Mouse (Mus musculus) neural tube, embryonic 11.5 days (tissue): ENCODE measurements around the gene Rsg1. TPM values are rescaled to one million over a fixed set of nuclear protein-coding genes. Genes with fewer than 3 reads are reported as not detected.

Experiments
- ATAC-seq: fragments of 200-750 bp; cut with Nextera tagmentation; 2 replicates; pipeline ENCODE4 v1.8.0; 2017; ENCODE audit warnings: moderate number of reproducible peaks, mild to moderate bottlenecking, moderate TSS enrichment, moderate library complexity; ENCODE audit not compliant: insufficient read depth, low FRiP score, low TSS enrichment
- DNase-seq: peaks from one replicate; pipeline ENCODE4 v3.0.0-alpha.2; 2015; ENCODE audit warnings: low spot score
- H3K27ac ChIP-seq: fragments of 300-500 bp; sonication (generic); 2 replicates; pipeline ENCODE4 v1.5.1; 2014; ENCODE audit warnings: low read depth, mild to moderate bottlenecking, low read length
- H3K27me3 ChIP-seq: fragments of 300-500 bp; sonication (generic); 2 replicates; pipeline ENCODE4 v1.6.1; 2014; ENCODE audit warnings: mild to moderate bottlenecking, low read length, mixed read lengths; ENCODE audit not compliant: control insufficient read depth, insufficient read depth
- H3K36me3 ChIP-seq: fragments of 300-500 bp; sonication (generic); 2 replicates; pipeline ENCODE4 v1.6.1; 2014; ENCODE audit warnings: mild to moderate bottlenecking, low read length, moderate library complexity, mixed read lengths; ENCODE audit not compliant: control insufficient read depth, insufficient read depth
- H3K4me1 ChIP-seq: fragments of 300-500 bp; sonication (generic); 2 replicates; pipeline ENCODE4 v1.6.1; 2014; ENCODE audit warnings: low read length, mixed read lengths; ENCODE audit not compliant: control insufficient read depth, insufficient read depth
- H3K4me2 ChIP-seq: fragments of 300-500 bp; sonication (generic); 2 replicates; pipeline ENCODE4 v1.6.1; 2014; ENCODE audit warnings: low read depth, mild to moderate bottlenecking, moderate library complexity
- H3K4me3 ChIP-seq: fragments of 300-500 bp; sonication (generic); 2 replicates; pipeline ENCODE4 v1.5.1; 2014; ENCODE audit warnings: low read depth, low read length
- H3K9ac ChIP-seq: fragments of 300-500 bp; sonication (generic); 2 replicates; pipeline ENCODE4 v1.6.1; 2014; ENCODE audit warnings: mild to moderate bottlenecking, low read length
- H3K9me3 ChIP-seq: fragments of 300-500 bp; sonication (generic); 2 replicates; pipeline ENCODE4 v1.6.1; 2016; ENCODE audit warnings: low read length; ENCODE audit not compliant: control insufficient read depth
- WGBS: fragments of 180-500 bp; shearing (Covaris S2); extraction: QIAGEN DNeasy Blood & Tissue Kit; methylation state at CpG from one replicate; pipeline ENCODE4 v1.1.7; 2014; 5-methylcytosine and 5-hydroxymethylcytosine counted together
- polyA plus RNA-seq: library from polyadenylated mRNA; unstranded; fragments of >200 nt; fragmentation: Nextera tagmentation; extraction: Ambion mirVana; gene quantifications from 2 replicates; pipeline ENCODE4 v1.2.1, GENCODE M21; 2014

Gene Rsg1
- polyA plus RNA-seq, 1 experiment from 2014 or later, result 6.5 TPM

DNA sequence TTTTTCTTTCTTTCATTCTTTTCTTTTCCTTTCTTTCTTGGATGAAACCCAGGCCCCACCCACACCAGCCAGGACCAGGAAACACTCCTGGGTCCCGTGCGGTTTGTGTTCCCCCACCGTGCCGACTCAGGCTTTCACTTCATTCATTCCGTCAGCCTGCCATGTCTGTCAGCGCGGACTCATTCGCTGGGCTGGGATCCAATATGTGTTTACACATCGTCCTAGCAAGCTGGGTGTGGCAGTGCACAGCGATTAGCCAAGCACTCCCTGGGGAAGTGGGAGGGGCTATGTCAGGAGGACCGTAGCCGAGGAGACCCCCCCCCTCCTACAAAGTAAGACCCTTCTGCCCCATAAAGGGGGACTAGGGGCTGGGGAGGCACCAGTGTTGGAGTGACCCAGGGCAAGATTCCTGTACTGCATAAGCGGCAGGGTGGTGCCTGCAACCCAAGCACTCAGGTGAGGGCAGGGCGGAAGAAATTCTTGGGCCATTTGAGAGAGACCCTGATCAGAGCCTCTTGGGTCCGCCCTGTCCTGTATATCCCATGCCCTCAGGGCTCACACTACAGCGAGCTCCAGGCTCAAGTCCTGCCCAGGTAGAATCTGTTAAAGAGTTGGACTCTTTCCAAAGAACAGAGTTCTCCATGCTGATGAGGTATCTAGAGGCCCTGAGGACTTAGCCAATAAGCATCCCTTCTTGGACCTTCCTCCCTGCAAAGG lies 46.4 kb downstream of the Rsg1 start:
- Histone ChIP-seq H3K36me3 (no peaks in the 10 kb centered on the region), H3K9ac (no peak overlapping the region), H3K4me2 (no peak overlapping the region), H3K27ac (no peak overlapping the region), H3K27me3 (no peaks in the 10 kb centered on the region), H3K4me1 (no peaks in the 10 kb centered on the region), H3K4me3 (no peak overlapping the region), H3K9me3 (no peaks in the 10 kb centered on the region)
- ATAC-seq (no peak), DNase-seq (no peak)
- 75% methylated on average over 16 of the region's 16 CpGs for WGBS

DNA sequence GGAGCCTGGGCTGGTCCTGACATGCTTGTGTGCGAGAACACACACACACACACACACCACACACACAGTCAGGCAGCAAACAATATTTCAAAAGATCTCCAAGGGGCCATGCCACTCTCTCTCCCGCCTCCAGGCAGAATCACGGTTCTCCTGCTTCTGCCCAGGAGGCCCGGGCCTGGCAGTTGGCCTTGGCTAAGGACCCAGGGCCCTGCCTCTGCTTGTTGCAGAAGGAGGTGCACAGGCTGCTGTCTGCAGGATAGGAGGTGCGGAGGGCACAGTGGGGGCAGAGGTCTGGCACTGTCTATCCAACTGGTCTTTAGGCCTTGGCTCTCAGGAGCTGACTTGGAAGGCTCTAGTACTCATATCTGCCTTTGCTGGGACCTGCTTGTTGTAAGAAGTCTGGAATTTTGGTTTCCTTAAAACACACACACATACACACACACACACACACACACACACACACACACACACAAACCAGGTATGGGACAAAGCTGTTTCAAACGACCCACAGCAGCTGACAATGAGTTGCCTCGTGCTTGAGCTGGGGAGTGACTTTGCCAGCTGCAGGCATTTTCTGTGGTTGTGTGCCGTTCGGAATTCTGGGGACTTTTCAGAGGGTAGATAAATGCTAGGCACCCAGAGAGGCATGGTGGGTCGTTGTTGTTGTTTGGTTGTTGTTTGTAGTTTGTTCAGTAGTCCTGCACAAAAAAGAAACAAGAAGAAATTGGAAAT lies 49.3 kb downstream of the Rsg1 start:
- Histone ChIP-seq H3K36me3 (no peaks in the 10 kb centered on the region), H3K27me3 (no peaks in the 10 kb centered on the region), H3K9ac (no peak overlapping the region), H3K4me2 (no peak overlapping the region), H3K27ac (no peak overlapping the region), H3K4me1 (no peaks in the 10 kb centered on the region), H3K4me3 (no peak overlapping the region), H3K9me3 (no peaks in the 10 kb centered on the region)
- ATAC-seq (no peak), DNase-seq (no peak)
- 81% methylated on average over 10 of the region's 10 CpGs for WGBS

DNA sequence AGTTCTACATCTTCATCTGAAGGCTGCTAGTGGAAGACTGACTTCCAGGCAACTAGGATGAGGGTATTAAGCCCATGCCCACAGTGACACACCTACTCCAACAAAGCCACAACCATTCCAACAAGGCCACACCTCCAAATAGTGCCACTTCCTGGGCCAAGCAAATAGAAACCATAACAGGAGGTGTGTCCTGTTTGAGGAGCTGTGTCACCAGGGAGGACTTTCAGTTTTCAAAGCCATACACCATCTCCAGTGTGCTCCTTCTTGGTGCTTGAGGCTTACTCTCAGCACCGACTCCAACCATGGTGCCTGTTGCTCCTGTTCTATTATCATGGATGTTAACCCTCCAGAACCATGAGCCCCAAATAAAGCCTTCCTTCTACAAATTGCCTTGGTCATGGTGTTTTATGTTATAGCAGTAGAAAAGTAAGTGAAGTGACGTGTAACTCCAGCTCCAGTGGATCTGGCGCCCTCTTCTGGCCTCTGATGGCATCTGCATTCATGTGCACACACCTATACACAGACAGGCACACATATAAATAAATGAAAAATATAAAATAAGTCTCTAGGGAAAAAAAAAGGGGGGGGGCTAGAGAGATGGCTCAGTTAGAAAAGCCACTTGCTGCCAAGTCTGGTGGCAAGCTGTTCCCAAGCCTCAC lies 52.4 kb downstream of the Rsg1 start:
- no peak overlapping the region for H3K4me2 ChIP-seq
- H3K36me3 ChIP-seq, result no peaks in the 10 kb centered on the region
- H3K27me3 ChIP-seq, result no peaks in the 10 kb centered on the region
- H3K4me1 ChIP-seq, result no peaks in the 10 kb centered on the region
- H3K9ac ChIP-seq, result no peak overlapping the region
- no peak overlapping the region for H3K4me3 ChIP-seq
- no peak overlapping the region for H3K27ac ChIP-seq
- 87% methylated on average over 3 of the region's 3 CpGs for WGBS
- no peak for DNase-seq
- H3K9me3 ChIP-seq, result no peaks in the 10 kb centered on the region
- no peak for ATAC-seq

DNA sequence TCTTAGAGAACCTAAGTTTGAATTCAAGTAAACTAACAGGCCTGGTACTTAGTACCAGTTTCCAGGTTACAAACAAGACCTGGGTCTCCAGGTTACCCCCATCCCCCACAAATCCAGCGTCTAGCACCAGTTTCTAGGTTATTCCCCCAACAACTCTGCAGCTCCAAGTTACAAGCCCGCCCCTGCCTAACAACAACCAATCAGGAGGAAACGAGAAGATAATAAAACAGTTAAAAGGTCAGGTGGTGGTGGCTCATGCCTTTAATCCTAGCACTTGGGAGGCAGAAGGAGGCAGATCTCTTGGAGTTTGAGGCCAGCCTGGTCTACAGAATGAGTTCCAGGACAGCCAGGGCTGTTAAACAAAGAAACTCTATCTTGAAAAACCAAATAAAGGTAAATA lies 53.5 kb downstream of the Rsg1 start:
- Histone ChIP-seq H3K9ac (no peak overlapping the region), H3K4me1 (no peaks in the 10 kb centered on the region), H3K27ac (no peak overlapping the region), H3K27me3 (no peaks in the 10 kb centered on the region), H3K9me3 (no peaks in the 10 kb centered on the region), H3K4me2 (no peak overlapping the region), H3K36me3 (no peaks in the 10 kb centered on the region), H3K4me3 (no peak overlapping the region)
- no peak for ATAC-seq
- no peak for DNase-seq
- 77% methylated on average over 3 of the region's 3 CpGs for WGBS

DNA sequence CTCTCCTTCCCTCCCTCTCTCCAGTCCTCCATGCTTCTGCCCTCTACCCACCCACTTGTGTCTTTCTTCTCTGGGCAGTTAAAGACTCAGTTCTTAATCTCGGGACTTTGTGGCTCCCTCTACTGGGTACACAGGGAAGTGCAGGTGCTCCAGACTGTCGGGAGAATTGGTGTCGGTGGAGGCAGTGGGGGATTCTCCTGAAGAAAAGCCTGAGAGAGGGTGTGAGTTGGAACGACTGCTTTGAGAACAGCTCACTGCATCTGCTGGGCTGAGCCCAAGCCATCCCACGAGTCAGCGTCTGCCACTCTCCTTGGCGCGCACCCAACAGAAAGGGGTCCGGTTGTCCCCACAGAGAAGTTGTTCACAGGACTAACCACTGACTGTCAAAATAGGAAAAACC lies 54.1 kb downstream of the Rsg1 start:
- ATAC-seq, result no peak
- 48% methylated on average over 9 of the region's 9 CpGs for WGBS

DNA sequence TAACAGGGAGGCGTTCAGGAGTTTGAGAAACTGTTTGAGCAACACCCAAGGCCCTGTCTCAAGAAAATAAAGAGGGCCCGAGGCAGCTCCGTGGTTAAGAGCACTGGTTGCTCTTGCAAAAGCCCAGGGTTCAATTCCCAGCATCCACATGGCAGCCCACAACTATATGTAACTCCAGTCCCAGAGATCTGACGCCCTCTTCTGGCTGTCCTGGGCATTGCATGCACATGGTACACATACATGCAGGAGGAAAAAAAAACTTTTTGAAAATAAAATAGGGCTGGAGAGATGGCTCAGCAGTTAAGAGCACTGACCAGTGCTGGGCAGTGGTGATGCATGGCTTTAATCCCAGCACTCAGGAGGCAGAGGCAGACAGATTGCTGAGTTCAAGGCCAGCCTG lies 54.6 kb downstream of the Rsg1 start:
- DNase-seq (no peak), ATAC-seq (no peak)
- WGBS, result 82% methylated on average over 4 of the region's 4 CpGs
- no peak overlapping the region for H3K27ac ChIP-seq
- 0 out of 2 replicates have a peak, but pooled peaks cover 2% of the 10 kb centered on the region for H3K4me1 ChIP-seq
- no peak overlapping the region for H3K4me3 ChIP-seq
- no peak overlapping the region for H3K9ac ChIP-seq
- no peaks in the 10 kb centered on the region for H3K9me3 ChIP-seq
- no peak overlapping the region for H3K4me2 ChIP-seq
- no peaks in the 10 kb centered on the region for H3K27me3 ChIP-seq
- H3K36me3 ChIP-seq, result no peaks in the 10 kb centered on the region

More for the DNA sequence above, 54.1 kb downstream of the Rsg1 start:
- no peak overlapping the region for H3K9ac ChIP-seq
- no peak overlapping the region for H3K4me2 ChIP-seq
- H3K36me3 ChIP-seq, result no peaks in the 10 kb centered on the region
- H3K27me3 ChIP-seq, result no peaks in the 10 kb centered on the region
- DNase-seq, result peak; percentile 71
- no peaks in the 10 kb centered on the region for H3K4me1 ChIP-seq
- H3K9me3 ChIP-seq, result no peaks in the 10 kb centered on the region
- no peak overlapping the region for H3K27ac ChIP-seq
- H3K4me3 ChIP-seq, result no peak overlapping the region

DNA sequence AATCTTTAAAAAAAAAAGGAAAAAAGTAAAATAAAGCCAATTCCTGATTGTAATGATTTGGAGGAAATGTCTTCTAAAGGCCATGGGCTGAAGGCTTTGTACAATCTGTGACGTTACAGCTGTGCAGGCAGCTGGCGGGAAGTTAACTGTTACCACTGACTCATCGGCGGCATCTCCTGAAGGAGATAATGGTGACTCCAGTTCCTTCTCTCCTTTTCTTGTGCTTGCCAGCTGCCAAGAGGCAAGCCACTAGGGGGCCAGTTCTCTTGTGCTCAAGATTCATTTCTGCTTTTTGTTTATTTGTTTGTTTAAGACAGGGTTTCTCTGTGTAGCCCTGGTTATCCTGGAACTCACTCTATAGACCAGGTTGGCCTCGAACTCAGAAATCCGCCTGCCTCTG lies 55.3 kb downstream of the Rsg1 start:
- DNase-seq, result no peak
- 0 out of 2 replicates have a peak, but pooled peaks cover 2% of the 10 kb centered on the region for H3K4me1 ChIP-seq
- WGBS, result 94% methylated on average over 6 of the region's 6 CpGs

DNA sequence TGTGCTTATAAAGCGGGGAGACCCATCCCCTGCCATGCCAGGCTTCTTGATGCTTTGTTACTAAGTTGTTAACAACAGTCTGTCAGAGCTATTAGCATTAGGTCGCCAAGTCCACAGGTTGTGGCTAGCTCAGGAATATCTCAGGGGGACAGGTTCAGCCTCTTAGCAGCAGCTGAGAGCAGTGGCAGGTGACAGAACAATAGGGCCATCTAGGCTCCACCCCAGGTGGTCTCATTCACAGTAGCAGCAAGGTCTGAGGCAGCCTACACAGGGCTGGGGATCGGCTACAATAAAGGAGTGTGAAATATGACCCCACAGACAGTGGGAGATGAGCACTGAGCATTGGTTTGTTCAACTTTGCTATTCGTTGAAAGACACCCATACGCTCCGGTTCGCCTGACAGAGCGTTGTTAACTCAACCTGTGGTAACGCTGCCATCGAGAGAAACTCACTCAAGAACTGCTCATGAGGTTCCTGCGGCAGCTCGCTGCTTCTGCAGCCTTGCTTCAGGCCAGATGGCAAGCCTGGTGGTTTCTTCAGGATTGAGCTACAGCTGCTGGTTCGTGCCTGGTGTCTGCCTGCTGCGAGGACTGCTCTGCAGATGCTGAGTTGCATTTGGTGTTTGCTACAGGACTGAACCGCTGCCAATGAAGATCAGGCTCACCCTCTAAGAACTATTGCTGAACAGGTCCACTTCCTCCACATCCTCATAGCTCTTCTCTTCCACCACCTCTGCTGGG lies 56.6 kb downstream of the Rsg1 start:
- no peak overlapping the region for H3K27ac ChIP-seq
- WGBS, result 49% methylated on average over 15 of the region's 15 CpGs
- H3K27me3 ChIP-seq, result no peaks in the 10 kb centered on the region
- ATAC-seq, result no peak
- H3K4me3 ChIP-seq, result no peak overlapping the region
- no peaks in the 10 kb centered on the region for H3K9me3 ChIP-seq
- H3K36me3 ChIP-seq, result no peaks in the 10 kb centered on the region
- no peak overlapping the region for H3K9ac ChIP-seq
- no peak for DNase-seq
- 0 out of 2 replicates have a peak, but pooled peaks cover 2% of the 10 kb centered on the region for H3K4me1 ChIP-seq
- no peak overlapping the region for H3K4me2 ChIP-seq

More for the DNA sequence above, 55.3 kb downstream of the Rsg1 start:
- Histone ChIP-seq H3K4me3 (no peak overlapping the region), H3K27ac (no peak overlapping the region), H3K27me3 (no peaks in the 10 kb centered on the region), H3K9me3 (no peaks in the 10 kb centered on the region), H3K36me3 (no peaks in the 10 kb centered on the region), H3K4me2 (no peak overlapping the region), H3K9ac (no peak overlapping the region)
- no peak for ATAC-seq
